Mouse (Mus musculus) layer of hippocampus, adult 2 months (tissue): Measurements from ENCODE around the gene Cog3. TPM values are rescaled to one million over a fixed set of nuclear protein-coding genes. Genes with fewer than 3 reads are reported as not detected.

Source experiments
- DNase-seq, 2 experiments: peaks; one replicate each; pipeline ENCODE4 v3.0.0; 2022; ENCODE audit warnings: low spot score in 2 of 2
- H3K27ac ChIP-seq: fragments of 200-600 bp; 2 replicates; pipeline ENCODE4 v1.8.1; 2022
- H3K4me3 ChIP-seq: fragments of 200-600 bp; 2 replicates; pipeline ENCODE4 v1.8.1; 2022; ENCODE audit warnings: mild to moderate bottlenecking
- CTCF ChIP-seq: fragments of 200-600 bp; conservative IDR thresholded peaks from 2 replicates; pipeline ENCODE4 v1.8.1; 2022; ENCODE audit warnings: antibody characterized with exemption, mild to moderate bottlenecking, moderate library complexity
- total RNA-seq, 2 experiments: library from RNA; stranded (reverse); gene quantifications; 2 replicates each; pipeline ENCODE4 v1.2.3; 2021

The Cog3 gene
- total RNA-seq, 2 experiments from 2014 or later, result 22.1 to 25.9 TPM

DNA sequence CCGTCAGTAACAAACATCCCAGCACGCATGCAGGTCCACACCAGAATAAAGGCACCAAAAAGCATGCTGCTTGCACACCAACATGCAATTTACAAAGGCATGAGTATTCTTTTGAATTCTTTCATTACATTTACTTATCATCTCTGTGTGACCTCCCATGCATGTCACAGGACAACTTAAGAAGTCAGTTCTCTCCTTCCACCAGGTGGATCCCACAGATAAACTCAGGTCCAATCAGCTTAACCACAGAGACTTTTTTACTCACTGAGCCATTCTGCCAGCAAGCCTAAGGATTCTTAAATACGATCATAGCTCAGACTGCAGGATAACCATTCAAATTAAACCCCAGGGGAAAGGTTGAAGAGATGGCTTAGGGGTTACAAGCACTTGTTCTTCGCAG is 5.2 kb downstream of the Cog3 start:
- DNase-seq, result no peak
- Histone ChIP-seq H3K27ac (no peak overlapping the region; the same call in 1 of the 2 replicates), H3K4me3 (no peak overlapping the region)
- no peak for TF ChIP-seq CTCF

DNA sequence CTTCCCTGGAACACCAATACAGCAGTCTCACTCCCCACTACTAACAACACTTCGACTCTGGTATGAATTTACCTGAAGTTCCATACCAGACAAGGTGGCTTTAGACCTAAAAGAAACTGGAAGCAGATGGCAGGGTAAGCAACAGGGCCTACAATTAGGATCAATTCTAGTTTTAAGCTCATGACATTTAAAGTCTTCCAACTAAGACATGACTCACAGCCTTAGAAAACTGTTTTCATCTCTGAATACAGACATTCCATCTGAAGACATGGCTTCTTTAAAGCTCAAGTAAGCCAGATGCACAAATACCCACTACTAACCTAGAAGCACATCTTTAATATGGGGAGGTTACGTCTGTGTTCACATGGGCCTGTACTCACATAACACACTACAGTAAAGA is 6.4 kb downstream of the Cog3 start:
- no peak for DNase-seq
- no peak for TF ChIP-seq CTCF
- peak overlapping the region; percentile 11; the same call in 1 of the 2 replicates for H3K27ac ChIP-seq

DNA sequence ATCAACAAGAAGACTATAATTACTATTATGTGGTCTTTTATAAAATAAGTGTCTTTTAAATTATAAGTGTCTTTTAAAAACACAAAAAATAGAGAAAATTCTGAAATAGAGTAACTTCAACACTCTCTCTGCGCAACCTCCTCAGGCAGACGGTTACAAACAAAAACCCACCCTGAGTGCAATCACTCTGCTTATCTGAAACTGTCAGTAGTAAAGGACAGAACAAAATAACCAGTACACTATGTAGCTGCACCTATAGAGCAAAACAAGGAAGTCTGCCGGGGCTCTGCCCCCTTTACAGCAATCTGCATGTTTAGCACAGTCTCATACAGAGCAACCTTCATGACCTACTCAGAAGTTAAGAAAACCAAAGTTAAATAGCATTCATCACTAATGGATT is 12.4 kb downstream of the Cog3 start:
- TF ChIP-seq CTCF, result no peak
- no peak overlapping the region for H3K4me3 ChIP-seq
- no peak overlapping the region for H3K27ac ChIP-seq
- DNase-seq, result no peak

More for the DNA sequence above, 6.4 kb downstream of the Cog3 start:
- no peak overlapping the region for H3K4me3 ChIP-seq

DNA sequence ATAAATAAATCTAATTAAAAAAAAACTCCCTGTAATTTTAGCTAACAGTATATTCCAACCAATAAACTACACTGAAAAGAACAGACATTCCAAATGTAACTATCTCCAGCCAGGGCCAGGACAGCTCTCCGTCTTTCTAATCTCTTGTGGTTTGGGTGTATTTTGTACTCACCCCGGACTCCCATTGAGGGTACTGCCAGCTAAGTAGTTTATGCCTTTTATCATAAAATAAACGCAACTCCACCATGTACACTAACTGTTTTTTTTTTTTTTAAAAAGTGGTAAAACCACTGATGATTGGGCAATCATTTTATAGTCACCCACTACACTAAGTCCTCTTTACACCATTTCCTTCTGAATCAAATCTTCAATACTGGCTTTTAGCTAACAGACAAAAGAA is 18.7 kb downstream of the Cog3 start:
- no peak overlapping the region for H3K27ac ChIP-seq
- no peak for DNase-seq

DNA sequence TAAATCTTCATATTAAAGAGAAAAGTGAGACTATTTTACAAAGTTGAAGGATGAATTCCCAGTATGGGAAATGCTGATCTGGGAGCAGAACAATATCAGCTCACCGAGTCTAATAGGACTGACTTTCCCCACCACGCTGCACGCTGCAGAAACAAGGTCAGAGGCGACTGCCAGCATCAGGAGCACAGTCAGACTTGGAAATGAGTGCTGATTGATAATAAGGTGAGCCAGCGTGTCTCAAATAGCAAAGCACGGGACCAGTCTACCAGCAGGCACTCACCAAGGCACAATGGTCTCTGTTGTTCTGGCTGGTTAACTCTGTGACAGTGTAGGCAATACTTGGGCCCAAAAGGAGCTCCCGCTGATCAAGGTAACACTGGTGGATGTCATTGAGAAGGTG is 21.7 kb downstream of the Cog3 start:
- TF ChIP-seq CTCF, result no peak
- Histone ChIP-seq H3K27ac (no peak overlapping the region), H3K4me3 (no peak overlapping the region)
- no peak for DNase-seq

More for the DNA sequence above, 18.7 kb downstream of the Cog3 start:
- no peak for TF ChIP-seq CTCF
- no peak overlapping the region for H3K4me3 ChIP-seq

DNA sequence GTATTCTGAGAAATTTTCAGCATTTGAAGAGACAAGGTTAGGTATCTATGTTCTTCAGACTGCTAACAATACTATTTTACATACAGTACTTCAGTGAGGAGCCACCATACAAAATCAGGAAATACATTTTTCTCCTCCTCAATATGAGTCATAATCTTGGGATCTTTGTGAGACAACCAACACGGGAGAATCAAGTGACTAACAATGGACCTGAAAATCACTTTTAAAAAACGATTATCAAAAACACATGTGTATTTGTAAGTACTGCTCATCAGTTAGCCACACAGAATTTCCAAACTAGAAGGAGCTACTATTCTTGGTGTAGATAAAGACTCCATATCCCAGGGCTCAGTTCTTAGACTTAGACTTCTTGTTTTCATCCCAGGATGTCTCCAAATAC is 23.0 kb downstream of the Cog3 start:
- TF ChIP-seq CTCF, result no peak
- Histone ChIP-seq H3K4me3 (no peak overlapping the region), H3K27ac (no peak overlapping the region)
- DNase-seq, result no peak

DNA sequence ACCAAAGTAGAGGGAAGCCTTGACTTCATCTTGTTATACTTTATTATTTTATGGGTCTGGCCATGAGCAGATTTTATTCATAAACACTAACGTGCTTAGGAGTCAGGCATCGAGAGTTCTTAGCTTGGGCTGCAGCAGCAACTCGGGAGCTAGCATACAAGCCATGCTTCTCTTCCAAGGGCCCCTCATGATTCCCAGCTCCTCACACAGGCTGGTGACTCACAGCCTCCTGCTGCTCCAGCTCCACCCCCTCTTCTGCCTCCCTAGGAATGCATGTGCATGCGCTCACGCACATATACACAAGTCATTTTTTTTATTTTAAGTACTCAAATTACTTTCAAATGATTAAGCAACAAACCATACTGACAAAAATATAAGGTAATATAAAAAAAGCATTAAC is 26.2 kb downstream of the Cog3 start:
- no peak for DNase-seq
- no peak for TF ChIP-seq CTCF
- Histone ChIP-seq H3K4me3 (no peak overlapping the region), H3K27ac (no peak overlapping the region)

DNA sequence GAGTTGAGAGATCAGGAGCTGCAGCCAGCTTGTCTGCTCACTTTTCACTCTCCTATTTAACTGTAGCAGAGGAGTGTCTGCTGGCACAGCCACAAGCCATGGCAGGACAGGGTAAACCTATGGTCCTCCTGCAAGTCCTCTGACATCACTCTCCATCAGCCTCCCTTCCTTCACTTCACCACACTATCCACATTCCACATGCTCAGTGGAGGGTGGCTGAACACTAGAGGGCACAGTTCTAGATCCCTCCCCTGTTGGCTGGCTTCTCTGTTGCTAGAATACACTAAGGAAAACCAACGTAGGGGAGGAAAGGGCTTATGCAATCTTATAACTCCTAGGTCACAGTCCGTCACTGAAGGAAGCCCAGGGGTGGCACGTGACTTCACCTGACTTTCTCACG is 27.3 kb downstream of the Cog3 start:
- no peak for DNase-seq
- Histone ChIP-seq H3K27ac (no peak overlapping the region), H3K4me3 (no peak overlapping the region)
- peak; percentile 70 for TF ChIP-seq CTCF

DNA sequence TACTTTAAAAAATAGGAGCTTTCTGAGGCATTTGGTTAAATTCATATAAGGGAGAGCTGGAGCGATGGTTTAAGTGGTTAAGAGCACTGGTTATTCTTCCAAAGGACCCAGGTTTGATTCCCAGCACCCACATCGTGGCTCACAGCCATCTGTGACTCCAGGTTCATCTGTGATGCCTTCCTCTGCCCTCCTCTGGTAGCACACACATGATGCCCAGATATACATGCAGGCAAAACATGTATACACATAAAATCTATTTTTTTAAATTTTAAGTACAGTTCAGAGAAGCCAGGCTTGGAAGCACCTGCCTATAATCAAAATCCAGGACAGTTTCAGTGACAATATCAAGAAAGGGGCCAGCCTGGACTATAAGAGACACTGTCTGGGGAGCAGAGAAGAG is 31.5 kb downstream of the Cog3 start:
- H3K4me3 ChIP-seq, result no peak overlapping the region
- DNase-seq, result no peak
- TF ChIP-seq CTCF, result no peak
- no peak overlapping the region for H3K27ac ChIP-seq

DNA sequence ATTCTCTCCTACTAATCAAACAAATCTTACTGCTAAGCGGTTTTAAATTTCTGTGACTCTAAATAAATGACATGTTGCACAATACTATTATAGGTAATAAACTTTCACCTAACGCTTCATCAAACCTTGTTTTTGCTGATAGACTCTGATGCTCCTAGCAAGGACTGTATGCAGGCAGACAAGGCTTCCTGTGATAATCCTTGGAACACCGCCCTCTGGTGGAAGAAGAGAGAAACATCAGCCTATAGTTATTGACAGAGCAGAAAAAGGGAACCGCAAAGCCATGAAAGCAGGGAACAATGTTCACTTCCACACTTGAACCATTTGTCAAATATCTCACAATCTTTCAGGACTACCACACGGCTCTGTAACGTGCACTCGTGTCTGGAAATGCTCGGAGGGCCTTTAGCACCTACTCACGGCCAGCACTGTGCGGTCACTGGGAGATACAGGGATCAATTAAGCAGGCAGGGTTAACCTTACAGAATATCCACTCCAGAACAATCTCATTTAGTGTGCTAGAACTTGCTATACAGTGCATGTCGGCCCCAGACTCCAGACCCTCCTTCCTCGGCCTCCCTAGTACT is 32.2 kb downstream of the Cog3 start:
- peak; percentile 65 to 76 for DNase-seq
- Histone ChIP-seq H3K4me3 (no peak overlapping the region), H3K27ac (no peak overlapping the region)
- peak; percentile 96 for TF ChIP-seq CTCF

DNA sequence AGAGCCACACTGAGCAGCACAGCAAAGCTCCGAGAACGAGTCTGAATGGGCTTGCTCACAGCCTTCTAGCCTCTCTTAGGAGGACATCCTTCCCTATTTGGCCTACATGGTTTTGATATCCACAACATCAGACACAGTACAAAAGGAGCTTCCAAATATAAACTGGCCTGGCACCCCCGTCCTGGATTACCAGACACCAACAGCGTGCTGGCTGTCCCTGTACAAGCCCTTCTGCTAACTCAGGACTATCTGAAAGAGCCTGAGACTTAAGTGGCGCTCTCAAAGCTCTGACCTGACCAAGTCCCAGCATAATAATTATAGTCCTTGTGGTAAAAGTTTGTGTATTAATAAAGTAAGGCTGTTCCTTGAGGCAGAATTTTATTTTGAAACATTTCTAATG is 34.2 kb downstream of the Cog3 start:
- DNase-seq, result no peak
- no peak overlapping the region for H3K4me3 ChIP-seq
- TF ChIP-seq CTCF, result no peak
- H3K27ac ChIP-seq, result no peak overlapping the region

DNA sequence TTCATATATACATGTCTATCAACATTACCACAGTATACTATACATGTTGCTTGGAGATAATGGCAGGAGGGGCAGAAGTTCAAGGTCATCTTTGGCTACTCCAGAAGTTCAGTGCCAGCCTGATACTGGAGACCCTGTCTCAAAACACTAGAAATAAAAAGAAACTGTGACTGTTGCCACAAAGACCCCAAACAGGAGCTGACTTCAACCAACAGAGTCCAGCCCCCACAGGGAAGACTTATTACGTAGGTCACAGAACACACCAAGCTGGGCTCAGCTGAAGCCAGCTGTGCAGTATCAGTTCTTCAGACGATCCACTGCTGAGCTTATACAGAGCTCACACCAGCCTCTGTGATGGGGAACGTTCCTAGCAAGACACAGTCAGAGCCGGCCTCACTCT is 37.9 kb downstream of the Cog3 start:
- TF ChIP-seq CTCF, result no peak
- DNase-seq, result no peak
- H3K4me3 ChIP-seq, result no peak overlapping the region
- H3K27ac ChIP-seq, result no peak overlapping the region

DNA sequence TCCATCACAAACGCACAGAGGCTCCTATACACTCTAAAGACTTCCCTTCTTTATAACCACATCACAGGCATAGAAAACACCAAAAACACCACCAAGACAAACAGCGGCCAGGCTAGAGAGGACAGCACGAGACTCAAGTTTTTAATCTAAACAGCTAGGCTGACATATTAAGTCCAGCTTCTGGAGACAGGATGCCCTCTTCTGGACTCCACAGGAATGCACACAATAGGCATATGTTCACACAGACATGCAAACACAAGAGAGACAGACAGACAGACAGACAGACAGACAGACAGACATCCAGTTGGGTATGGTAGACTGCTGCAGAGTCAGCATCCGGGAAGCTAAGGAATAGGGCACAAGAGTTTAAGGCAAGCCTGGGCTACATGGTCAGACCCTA is 40.7 kb downstream of the Cog3 start:
- no peak overlapping the region for H3K27ac ChIP-seq
- no peak for DNase-seq
- H3K4me3 ChIP-seq, result no peak overlapping the region
- peak; percentile 60 for TF ChIP-seq CTCF

DNA sequence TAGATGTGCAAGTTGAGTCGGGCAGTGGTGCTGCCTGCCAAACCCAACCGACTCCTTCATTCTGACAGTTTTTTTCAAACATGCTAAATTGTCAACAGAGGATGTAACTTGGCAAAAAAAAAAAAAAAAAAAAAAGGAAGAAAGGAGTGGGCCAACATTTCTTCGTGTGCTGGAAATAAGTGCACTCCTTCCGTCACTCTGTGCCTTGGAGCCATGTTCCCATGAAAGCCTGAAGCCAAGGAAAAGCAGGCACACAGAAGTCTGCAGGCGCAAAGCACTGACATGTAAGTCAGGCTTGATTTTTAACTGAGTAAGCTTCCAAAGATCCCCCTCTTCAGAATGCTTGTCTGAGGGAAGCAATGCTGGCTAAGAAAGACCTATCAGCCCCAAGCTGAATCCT is 41.6 kb downstream of the Cog3 start:
- no peak for DNase-seq
- no peak for TF ChIP-seq CTCF
- Histone ChIP-seq H3K4me3 (no peak overlapping the region), H3K27ac (no peak overlapping the region)

DNA sequence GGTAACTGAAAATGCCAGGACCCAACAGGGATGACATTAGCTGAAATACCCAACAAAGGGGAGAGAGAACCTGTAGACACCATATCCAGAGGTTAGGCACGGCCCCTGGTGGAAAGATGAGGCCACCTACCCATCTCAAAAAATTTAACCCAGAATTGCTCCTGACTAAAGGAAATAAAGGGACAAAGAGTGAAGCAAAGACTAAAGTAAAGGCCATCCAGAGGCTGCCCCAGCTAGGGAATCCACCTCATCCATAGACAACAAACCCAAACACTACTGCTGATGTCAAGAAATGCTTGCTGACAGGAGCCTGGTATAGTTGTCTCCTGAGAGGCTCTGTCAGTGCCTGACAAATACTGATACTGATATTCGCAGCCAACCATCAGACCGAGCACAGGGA is 42.6 kb downstream of the Cog3 start:
- H3K27ac ChIP-seq, result no peak overlapping the region
- DNase-seq, result no peak
- H3K4me3 ChIP-seq, result no peak overlapping the region
- TF ChIP-seq CTCF, result no peak
